Mouse (Mus musculus): ENCODE results near the gene Lrr1. TPM values are rescaled to one million over a fixed set of nuclear protein-coding genes. Genes with fewer than 3 reads are reported as not detected.
"Not testable (repeated sequence)": the region's sequence is repeated elsewhere in the genome, so short reads cannot be mapped to it uniquely, and the experiment has no call there.

Gene Lrr1
- polyA plus RNA-seq, 1 experiment from 2014 or later, result 30.9 TPM

DNA sequence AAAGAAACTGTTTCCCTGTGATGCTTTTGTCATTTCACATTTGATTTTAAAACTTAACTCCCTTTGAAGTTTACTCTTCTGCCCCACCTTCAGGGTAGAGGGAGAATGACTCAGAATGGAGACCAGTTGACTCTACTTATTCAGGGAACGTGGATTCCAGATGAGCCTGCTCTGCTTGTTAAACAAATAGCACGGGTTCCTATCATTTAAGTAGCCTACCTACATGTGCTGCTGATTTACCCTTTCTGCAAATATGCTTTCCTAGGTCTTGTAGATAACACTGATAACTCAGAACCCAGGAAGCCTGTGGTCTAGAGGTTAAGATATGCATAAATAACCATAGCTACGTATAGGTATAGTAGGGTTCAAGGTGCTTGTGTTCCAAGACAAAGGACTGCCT, 3.7 kb upstream of the Lrr1 start:
- Histone ChIP-seq H3K27ac (ENCODE audit: low read depth) (no peak overlapping the region), H3K36me3 (ENCODE audit: insufficient read depth) (no peaks in the 10 kb centered on the region), H3K4me1 (ENCODE audit: insufficient read depth) (peaks cover 2% of the 10 kb centered on the region), H3K27me3 (ENCODE audit: insufficient read depth, low read length) (no peaks in the 10 kb centered on the region), H3K4me2 (no peak overlapping the region), H3K9ac (no peak overlapping the region), H3K4me3 (ENCODE audit: low read depth, low read length) (no peak overlapping the region), H3K9me3 (ENCODE audit: low read depth, low read length) (no peaks in the 10 kb centered on the region)
- WGBS, result 30% methylated on average over 3 of the region's 3 CpGs
- no peak for ATAC-seq (ENCODE audit: insufficient read depth)
- no peak for DNase-seq
- TF ChIP-seq CTCF (IDR thresholded peaks at IDR 0.05; ENCODE audit: low read depth), result no peak

DNA sequence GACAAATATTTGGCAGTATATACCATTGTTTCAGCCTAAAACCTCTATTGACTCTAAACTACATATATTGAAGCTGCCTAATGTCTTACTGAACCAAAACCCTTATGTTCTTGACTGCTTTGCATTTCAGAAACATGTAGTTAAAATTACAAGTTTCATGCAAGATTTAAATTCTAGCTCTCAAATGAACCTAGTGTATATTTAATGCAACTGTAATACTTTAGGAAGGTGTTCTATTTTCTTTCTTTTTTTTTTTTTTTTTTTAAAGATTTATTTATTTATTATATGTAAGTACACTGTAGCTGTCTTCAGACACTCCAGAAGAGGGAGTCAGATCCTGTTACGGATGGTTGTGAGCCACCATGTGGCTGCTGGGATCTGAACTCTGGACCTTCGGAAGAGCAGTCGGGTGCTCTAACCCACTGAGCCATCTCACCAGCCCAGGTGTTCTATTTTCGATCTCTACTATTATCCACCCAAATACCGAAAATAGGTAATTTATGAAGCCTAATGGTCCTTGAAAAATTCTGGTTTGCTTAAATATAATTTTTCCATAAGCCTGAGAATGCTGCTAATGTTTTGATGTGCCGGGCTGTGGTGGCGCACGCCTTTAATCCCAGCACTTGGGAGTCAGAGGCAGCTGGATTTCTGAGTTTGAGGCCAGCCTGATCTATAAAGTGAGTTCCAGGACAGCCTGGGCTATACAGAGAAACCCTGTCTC, 1.6 kb upstream of the Lrr1 start:
- H3K4me3 ChIP-seq (ENCODE audit: low read depth, low read length); H3K4me1 ChIP-seq (ENCODE audit: insufficient read depth); H3K4me2 ChIP-seq; H3K27me3 ChIP-seq (ENCODE audit: insufficient read depth, low read length); H3K36me3 ChIP-seq (ENCODE audit: insufficient read depth); H3K9me3 ChIP-seq (ENCODE audit: low read depth, low read length); H3K27ac ChIP-seq (ENCODE audit: low read depth); ATAC-seq (ENCODE audit: insufficient read depth); DNase-seq; H3K9ac ChIP-seq: not testable (repeated sequence)
- 66% methylated on average over 8 of the region's 8 CpGs for WGBS

DNA sequence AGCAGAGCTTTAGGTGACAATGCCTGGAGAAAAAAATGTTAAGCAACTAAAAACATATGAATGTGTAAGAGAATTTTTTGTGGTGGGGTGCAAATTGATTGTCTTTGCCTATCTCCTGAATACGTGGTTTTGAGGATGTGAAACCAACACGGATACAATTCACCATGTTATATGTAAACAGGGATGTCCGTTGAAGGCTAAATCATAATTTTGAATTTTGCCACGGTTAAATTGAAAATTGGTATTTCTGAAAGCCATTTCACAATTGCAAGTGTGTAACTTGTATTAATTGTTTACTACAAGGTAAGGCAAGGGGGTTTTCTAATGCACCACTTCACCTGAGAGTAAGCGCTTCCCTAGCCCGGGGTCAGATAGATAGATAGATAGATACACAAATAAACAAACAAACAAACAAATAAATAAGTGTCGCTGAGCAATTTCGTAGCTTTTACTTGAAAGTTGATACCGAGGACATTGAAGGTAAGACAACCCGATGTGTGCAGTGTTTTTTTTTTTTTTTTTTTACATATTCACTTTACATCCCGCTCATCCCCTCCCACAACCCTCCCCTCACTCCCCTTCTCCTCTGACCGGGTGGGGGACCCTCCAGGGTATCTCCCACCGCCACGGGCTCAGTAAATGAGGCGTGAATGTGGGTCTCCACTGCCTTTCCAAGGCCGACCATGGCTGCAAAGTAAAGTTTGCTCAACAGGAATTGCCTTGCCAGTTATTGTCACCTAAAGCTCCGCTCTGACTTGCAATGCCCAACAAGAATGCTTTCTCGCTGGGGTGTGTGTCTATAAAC, 756 bp upstream of the Lrr1 start:
- H3K4me3 ChIP-seq (ENCODE audit: low read depth, low read length), result peak overlapping the region; percentile 81
- ATAC-seq (ENCODE audit: insufficient read depth), result peak; percentile 57
- H3K9me3 ChIP-seq (ENCODE audit: low read depth, low read length), result no peaks in the 10 kb centered on the region
- TF ChIP-seq CTCF (IDR thresholded peaks at IDR 0.05; ENCODE audit: low read depth), result no peak
- H3K4me2 ChIP-seq, result peak overlapping the region; percentile 86
- H3K36me3 ChIP-seq (ENCODE audit: insufficient read depth), result peaks cover 10% of the 10 kb centered on the region
- no peak overlapping the region; the same call in 1 of the 2 replicates for H3K27ac ChIP-seq (ENCODE audit: low read depth)
- H3K27me3 ChIP-seq (ENCODE audit: insufficient read depth, low read length), result no peaks in the 10 kb centered on the region
- WGBS, result 8% methylated on average over 18 of the region's 18 CpGs
- H3K4me1 ChIP-seq (ENCODE audit: insufficient read depth), result peaks cover 5% of the 10 kb centered on the region
- peak overlapping the region; percentile 71 for H3K9ac ChIP-seq
- DNase-seq, result no peak

DNA sequence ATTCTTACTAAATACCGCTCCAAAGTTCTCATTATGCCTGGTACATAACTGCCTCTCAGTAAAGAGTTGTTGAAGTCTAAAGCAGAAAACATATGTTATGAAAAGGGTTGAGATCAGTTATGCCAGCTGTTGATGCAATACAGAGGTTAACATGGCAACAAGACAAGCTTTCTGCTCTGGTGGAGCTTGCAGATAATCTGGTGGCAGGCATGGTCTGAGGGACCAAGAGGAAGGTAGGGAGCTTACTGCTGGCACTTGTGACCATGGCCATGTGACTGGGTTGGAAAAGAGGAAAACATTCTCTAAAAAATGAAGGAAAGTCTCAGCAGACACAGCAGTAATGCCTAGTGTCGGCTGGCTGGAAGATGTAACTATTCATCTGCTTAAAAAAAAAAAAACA, 2.7 kb downstream of the Lrr1 start:
- Histone ChIP-seq H3K36me3 (ENCODE audit: insufficient read depth) (peaks cover 30% of the 10 kb centered on the region), H3K4me1 (ENCODE audit: insufficient read depth) (peaks cover 5% of the 10 kb centered on the region), H3K4me3 (ENCODE audit: low read depth, low read length) (no peak overlapping the region), H3K9me3 (ENCODE audit: low read depth, low read length) (no peaks in the 10 kb centered on the region), H3K27me3 (ENCODE audit: insufficient read depth, low read length) (no peaks in the 10 kb centered on the region), H3K27ac (ENCODE audit: low read depth) (no peak overlapping the region), H3K9ac (no peak overlapping the region), H3K4me2 (no peak overlapping the region)
- ATAC-seq (ENCODE audit: insufficient read depth) (no peak), DNase-seq (no peak)
- no peak for TF ChIP-seq CTCF (IDR thresholded peaks at IDR 0.05; ENCODE audit: low read depth)
- 89% methylated on average over 2 of the region's 2 CpGs for WGBS

DNA sequence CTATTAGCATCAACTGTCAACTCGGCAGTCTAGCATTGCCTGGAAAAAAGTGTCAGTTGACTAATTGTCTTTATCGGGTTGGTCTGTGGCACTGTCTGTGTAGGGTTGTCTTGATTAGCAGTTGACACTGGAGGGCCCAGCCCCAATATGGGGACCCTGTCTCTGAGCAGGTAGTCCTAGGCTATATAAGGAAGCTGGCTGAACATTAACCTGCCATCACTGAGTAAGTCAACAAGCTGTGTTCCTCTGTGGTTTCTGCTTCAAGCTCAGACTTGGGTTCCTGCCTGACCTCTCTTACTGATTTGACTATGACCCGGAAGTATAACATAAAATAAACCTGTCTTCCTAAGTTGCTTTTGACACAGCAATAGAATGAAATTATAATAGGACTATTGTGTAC, 7.4 kb downstream of the Lrr1 start:
- TF ChIP-seq CTCF (IDR thresholded peaks at IDR 0.05; ENCODE audit: low read depth), result no peak
- DNase-seq, result no peak

DNA sequence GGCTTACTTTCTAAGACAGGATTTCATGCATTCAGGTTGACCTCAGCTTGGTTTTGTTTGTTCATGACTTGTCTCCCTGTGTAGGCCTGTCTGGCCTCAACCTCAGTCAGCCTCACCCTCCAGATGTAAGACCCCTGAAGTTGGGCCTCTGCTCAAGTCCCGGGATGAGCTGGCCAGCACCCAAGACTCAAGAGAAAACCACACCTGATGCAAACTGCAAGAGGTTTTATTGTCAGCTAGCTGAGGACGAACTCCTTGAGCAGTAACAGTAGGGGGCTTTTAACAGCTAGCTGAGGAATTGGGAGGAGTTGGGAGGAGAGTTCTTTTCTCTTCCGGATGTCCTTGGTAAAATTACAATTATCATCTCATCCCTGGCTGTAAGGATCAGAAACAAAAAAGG, 8.9 kb downstream of the Lrr1 start:
- no peak overlapping the region for H3K4me3 ChIP-seq (ENCODE audit: low read depth, low read length)
- no peaks in the 10 kb centered on the region for H3K27me3 ChIP-seq (ENCODE audit: insufficient read depth, low read length)
- H3K36me3 ChIP-seq (ENCODE audit: insufficient read depth), result peaks cover 40% of the 10 kb centered on the region

More for the DNA sequence above, 7.4 kb downstream of the Lrr1 start:
- Histone ChIP-seq H3K4me3 (ENCODE audit: low read depth, low read length) (no peak overlapping the region), H3K4me1 (ENCODE audit: insufficient read depth) (no peaks in the 10 kb centered on the region), H3K27me3 (ENCODE audit: insufficient read depth, low read length) (no peaks in the 10 kb centered on the region), H3K4me2 (no peak overlapping the region), H3K27ac (ENCODE audit: low read depth) (no peak overlapping the region), H3K9me3 (ENCODE audit: low read depth, low read length) (no peaks in the 10 kb centered on the region), H3K36me3 (ENCODE audit: insufficient read depth) (peaks cover 42% of the 10 kb centered on the region), H3K9ac (no peak overlapping the region)
- WGBS, result 84% methylated on average over 3 of the region's 3 CpGs
- ATAC-seq (ENCODE audit: insufficient read depth), result no peak

DNA sequence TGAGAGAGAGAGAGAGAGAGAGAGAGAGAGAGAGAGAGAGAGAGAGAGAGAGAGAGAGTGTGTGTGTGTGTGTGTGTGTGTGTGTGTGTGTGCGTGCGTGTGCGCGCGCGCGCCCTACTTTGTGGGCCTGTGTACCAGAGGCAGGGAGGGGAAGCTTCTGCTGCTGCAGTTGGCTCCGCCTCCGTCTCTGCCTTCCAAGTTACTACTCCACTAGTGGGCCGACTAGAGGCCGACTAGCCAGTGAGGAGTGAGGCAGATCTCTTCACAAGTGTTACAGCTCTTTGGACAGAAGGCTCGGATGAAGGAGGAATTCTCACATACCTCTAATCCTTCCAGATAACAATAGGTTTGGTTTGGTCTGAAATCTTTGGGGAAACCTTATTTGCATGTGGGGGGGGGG, 10.8 kb downstream of the Lrr1 start:
- DNase-seq (no peak), ATAC-seq (ENCODE audit: insufficient read depth) (no peak)
- Histone ChIP-seq H3K4me3 (ENCODE audit: low read depth, low read length) (no peak overlapping the region), H3K9me3 (ENCODE audit: low read depth, low read length) (no peaks in the 10 kb centered on the region), H3K27me3 (ENCODE audit: insufficient read depth, low read length) (no peaks in the 10 kb centered on the region), H3K9ac (no peak overlapping the region), H3K4me2 (no peak overlapping the region), H3K27ac (ENCODE audit: low read depth) (no peak overlapping the region), H3K4me1 (ENCODE audit: insufficient read depth) (no peaks in the 10 kb centered on the region), H3K36me3 (ENCODE audit: insufficient read depth) (peaks cover 37% of the 10 kb centered on the region)
- TF ChIP-seq CTCF (IDR thresholded peaks at IDR 0.05; ENCODE audit: low read depth), result no peak
- whole genome bisulfite sequencing, result 56% methylated on average over 12 of the region's 12 CpGs

More for the DNA sequence above, 8.9 kb downstream of the Lrr1 start:
- no peak for TF ChIP-seq CTCF (IDR thresholded peaks at IDR 0.05; ENCODE audit: low read depth)
- DNase-seq (no peak), ATAC-seq (ENCODE audit: insufficient read depth) (no peak)
- 84% methylated on average over 3 of the region's 3 CpGs for WGBS
- Histone ChIP-seq H3K9ac (no peak overlapping the region), H3K4me2 (no peak overlapping the region), H3K9me3 (ENCODE audit: low read depth, low read length) (no peaks in the 10 kb centered on the region), H3K4me1 (ENCODE audit: insufficient read depth) (no peaks in the 10 kb centered on the region), H3K27ac (ENCODE audit: low read depth) (no peak overlapping the region)
